Mouse (Mus musculus): ENCODE results near the gene Wnk2.

Wnk2 gene

GRCm38 (mm10) chr13:49015366-49016306 lies 132.2 kb downstream of the Wnk2 start:
- Histone ChIP-seq H3K27me3 (ENCODE audit: insufficient read depth, low read length) (no peaks in the 10 kb centered on the region; the same call in 1 of the 2 replicates), H3K4me3 (replicated peaks; ENCODE audit: low read length) (peak overlapping the region; percentile 48), H3K4me1 (replicated peaks; ENCODE audit: low read depth, low read length) (peaks cover 55% of the 10 kb centered on the region), H3K36me3 (ENCODE audit: insufficient read depth, low read length) (no peaks in the 10 kb centered on the region), H3K9me3 (ENCODE audit: low read length) (peaks cover 10% of the 10 kb centered on the region)
- TF ChIP-seq NANOG (IDR thresholded peaks at IDR 0.05; ENCODE audit: borderline replicate concordance, low read length) (no peak), CTCF (conservative IDR thresholded peaks at IDR 0.05; ENCODE audit: low read length) (no peak; the same call in 1 of the 2 replicates), POU5F1 (IDR thresholded peaks at IDR 0.05; ENCODE audit: borderline replicate concordance, low read length) (no peak)

GRCm38 (mm10) chr13:49013206-49013794 lies 134.5 kb downstream of the Wnk2 start:
- TF ChIP-seq POU5F1 (IDR thresholded peaks at IDR 0.05; ENCODE audit: borderline replicate concordance, low read length) (peak; percentile 17; the same call in 1 of the 2 replicates), NANOG (IDR thresholded peaks at IDR 0.05; ENCODE audit: borderline replicate concordance, low read length) (peak; percentile 45; the same call in 1 of the 2 replicates), CTCF (conservative IDR thresholded peaks at IDR 0.05; ENCODE audit: low read length) (no peak)
- Histone ChIP-seq H3K27me3 (ENCODE audit: insufficient read depth, low read length) (peaks cover 6% of the 10 kb centered on the region), H3K4me1 (replicated peaks; ENCODE audit: low read depth, low read length) (peaks cover 52% of the 10 kb centered on the region), H3K36me3 (ENCODE audit: insufficient read depth, low read length) (no peaks in the 10 kb centered on the region), H3K9me3 (ENCODE audit: low read length) (peaks cover 10% of the 10 kb centered on the region), H3K4me3 (replicated peaks; ENCODE audit: low read length) (peak overlapping the region; percentile 52)

DNA sequence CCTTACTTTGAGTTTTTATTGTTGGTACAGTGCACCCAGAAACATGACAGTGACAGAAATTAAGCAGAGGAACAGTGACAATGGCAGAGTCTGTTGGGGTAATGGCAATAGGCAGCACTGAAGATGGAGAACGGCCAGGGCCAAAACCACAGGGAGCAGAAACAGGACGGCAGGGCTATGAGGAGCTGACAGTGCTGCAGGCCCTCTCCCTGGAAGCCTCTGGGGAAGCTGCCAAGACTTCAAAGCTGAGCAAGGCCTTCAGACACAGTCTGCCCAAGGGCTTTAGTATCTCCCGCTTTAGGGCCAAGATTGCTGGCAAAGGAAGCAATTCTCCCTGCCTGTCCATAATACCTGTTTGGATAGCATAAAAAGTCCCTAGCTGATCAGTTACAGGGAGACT lies 146.1 kb downstream of the Wnk2 start:
- Histone ChIP-seq H3K9me3 (ENCODE audit: low read length) (no peaks in the 10 kb centered on the region), H3K4me3 (replicated peaks; ENCODE audit: low read length) (no peak overlapping the region), H3K36me3 (ENCODE audit: insufficient read depth, low read length) (no peaks in the 10 kb centered on the region), H3K4me1 (replicated peaks; ENCODE audit: low read depth, low read length) (no peaks in the 10 kb centered on the region), H3K27me3 (ENCODE audit: insufficient read depth, low read length) (no peaks in the 10 kb centered on the region)
- no peak for TF ChIP-seq NANOG (IDR thresholded peaks at IDR 0.05; ENCODE audit: borderline replicate concordance, low read length)

- H3K4me1 ChIP-seq (replicated peaks; ENCODE audit: low read depth, low read length), result peaks cover 10% of the 10 kb centered on the region
- no peak for TF ChIP-seq POU5F1 (IDR thresholded peaks at IDR 0.05; ENCODE audit: borderline replicate concordance, low read length)
- TF ChIP-seq CTCF (conservative IDR thresholded peaks at IDR 0.05; ENCODE audit: low read length), result peak; percentile 61
- no peak overlapping the region for H3K4me3 ChIP-seq (replicated peaks; ENCODE audit: low read length)
- H3K27me3 ChIP-seq (ENCODE audit: insufficient read depth, low read length), result no peaks in the 10 kb centered on the region
- no peaks in the 10 kb centered on the region for H3K9me3 ChIP-seq (ENCODE audit: low read length)
- H3K36me3 ChIP-seq (ENCODE audit: insufficient read depth, low read length), result no peaks in the 10 kb centered on the region
Measured at GRCm38 (mm10) chr13:48998591-48998990, 149.2 kb downstream of the Wnk2 start.

- H3K27me3 ChIP-seq (ENCODE audit: insufficient read depth, low read length), result no peaks in the 10 kb centered on the region
- H3K4me1 ChIP-seq (replicated peaks; ENCODE audit: low read depth, low read length), result peaks cover 10% of the 10 kb centered on the region
- TF ChIP-seq NANOG (IDR thresholded peaks at IDR 0.05; ENCODE audit: borderline replicate concordance, low read length) (no peak), CTCF (conservative IDR thresholded peaks at IDR 0.05; ENCODE audit: low read length) (no peak), POU5F1 (IDR thresholded peaks at IDR 0.05; ENCODE audit: borderline replicate concordance, low read length) (no peak)
- no peak overlapping the region for H3K4me3 ChIP-seq (replicated peaks; ENCODE audit: low read length)
- H3K9me3 ChIP-seq (ENCODE audit: low read length), result no peaks in the 10 kb centered on the region
- no peaks in the 10 kb centered on the region for H3K36me3 ChIP-seq (ENCODE audit: insufficient read depth, low read length)
Measured at GRCm38 (mm10) chr13:48996731-48997130, 151.1 kb downstream of the Wnk2 start.

DNA sequence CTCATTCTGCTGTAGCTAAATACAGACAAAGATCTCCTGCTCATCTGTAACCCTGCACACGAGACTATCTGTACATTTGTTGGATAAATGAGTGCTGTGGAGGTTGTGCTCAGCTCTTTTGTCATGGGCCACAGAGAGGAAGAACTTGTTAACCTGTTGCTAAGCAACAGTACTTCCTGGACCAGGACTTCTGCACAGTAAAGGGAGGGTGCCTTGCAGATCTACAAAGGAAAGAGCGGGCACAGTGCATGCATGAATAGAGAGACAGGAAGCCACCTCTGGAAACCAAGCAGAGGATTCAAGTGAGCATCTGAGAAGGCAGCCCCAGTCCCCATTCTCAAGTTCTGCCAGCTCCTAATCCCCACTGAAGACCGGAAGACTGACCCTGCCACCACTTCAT lies 152.9 kb downstream of the Wnk2 start:
- Histone ChIP-seq H3K4me3 (replicated peaks; ENCODE audit: low read length) (no peak overlapping the region), H3K9me3 (ENCODE audit: low read length) (no peaks in the 10 kb centered on the region), H3K4me1 (replicated peaks; ENCODE audit: low read depth, low read length) (peaks cover 16% of the 10 kb centered on the region), H3K27me3 (ENCODE audit: insufficient read depth, low read length) (no peaks in the 10 kb centered on the region), H3K36me3 (ENCODE audit: insufficient read depth, low read length) (no peaks in the 10 kb centered on the region)
- no peak for TF ChIP-seq POU5F1 (IDR thresholded peaks at IDR 0.05; ENCODE audit: borderline replicate concordance, low read length)
- TF ChIP-seq CTCF (conservative IDR thresholded peaks at IDR 0.05; ENCODE audit: low read length), result no peak
- no peak for TF ChIP-seq NANOG (IDR thresholded peaks at IDR 0.05; ENCODE audit: borderline replicate concordance, low read length)

GRCm38 (mm10) chr13:48992914-48993313 lies 154.9 kb downstream of the Wnk2 start:
- no peaks in the 10 kb centered on the region for H3K9me3 ChIP-seq (ENCODE audit: low read length)
- H3K36me3 ChIP-seq (ENCODE audit: insufficient read depth, low read length), result no peaks in the 10 kb centered on the region
- no peak for TF ChIP-seq POU5F1 (IDR thresholded peaks at IDR 0.05; ENCODE audit: borderline replicate concordance, low read length)
- TF ChIP-seq NANOG (IDR thresholded peaks at IDR 0.05; ENCODE audit: borderline replicate concordance, low read length), result no peak
- TF ChIP-seq CTCF (conservative IDR thresholded peaks at IDR 0.05; ENCODE audit: low read length), result no peak
- H3K4me3 ChIP-seq (replicated peaks; ENCODE audit: low read length), result no peak overlapping the region
- H3K4me1 ChIP-seq (replicated peaks; ENCODE audit: low read depth, low read length), result peaks cover 26% of the 10 kb centered on the region
- H3K27me3 ChIP-seq (ENCODE audit: insufficient read depth, low read length), result no peaks in the 10 kb centered on the region

DNA sequence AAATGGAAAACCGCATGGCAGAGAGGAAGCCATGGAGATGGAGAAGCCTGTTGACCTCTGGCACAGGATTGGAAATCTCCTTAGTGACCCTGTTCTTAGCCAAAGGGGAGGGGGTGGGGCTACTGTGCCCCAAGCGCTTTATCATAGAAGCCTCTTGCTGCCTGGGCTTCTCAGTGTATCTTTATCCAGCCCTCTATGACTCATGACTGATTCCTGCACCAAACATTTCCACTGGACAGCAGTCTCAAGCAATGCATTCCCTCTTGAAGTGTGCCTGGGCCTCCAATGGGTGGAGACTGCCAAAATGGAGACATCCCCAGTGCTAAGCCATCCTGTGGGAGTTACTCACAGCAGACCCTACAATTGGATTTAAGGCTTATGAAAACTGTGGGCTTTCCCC lies 157.7 kb downstream of the Wnk2 start:
- Histone ChIP-seq H3K36me3 (ENCODE audit: insufficient read depth, low read length) (no peaks in the 10 kb centered on the region), H3K9me3 (ENCODE audit: low read length) (no peaks in the 10 kb centered on the region), H3K27me3 (ENCODE audit: insufficient read depth, low read length) (no peaks in the 10 kb centered on the region), H3K4me1 (replicated peaks; ENCODE audit: low read depth, low read length) (peaks cover 23% of the 10 kb centered on the region), H3K4me3 (replicated peaks; ENCODE audit: low read length) (no peak overlapping the region)
- TF ChIP-seq CTCF (conservative IDR thresholded peaks at IDR 0.05; ENCODE audit: low read length) (no peak), NANOG (IDR thresholded peaks at IDR 0.05; ENCODE audit: borderline replicate concordance, low read length) (no peak), POU5F1 (IDR thresholded peaks at IDR 0.05; ENCODE audit: borderline replicate concordance, low read length) (no peak)
